Mouse (Mus musculus) embryo, embryonic 11 days (tissue): ENCODE measurements around the gene Chrm3.
A peak's percentile ranks its signal among the peaks of the same experiment; 100 is the strongest.

ENCODE experiments used
- DNase-seq: peaks from one replicate; pipeline ENCODE4 v3.0.0-alpha.2; 2015

Gene Chrm3

GRCm38 (mm10) chr13:10235391-10236169 lies 125.1 kb downstream of the Chrm3 start:
- no peak for DNase-seq

- no peak for DNase-seq
These were observed 140.2 kb downstream of the Chrm3 start for GRCm38 (mm10) chr13:10220403-10220802.

- no peak for DNase-seq
These were observed 148.5 kb downstream of the Chrm3 start for GRCm38 (mm10) chr13:10212112-10212511.

- DNase-seq, result no peak
These were observed 150.0 kb downstream of the Chrm3 start for GRCm38 (mm10) chr13:10210522-10211244.

GRCm38 (mm10) chr13:10199206-10199956 lies 161.3 kb downstream of the Chrm3 start:
- DNase-seq, result no peak

GRCm38 (mm10) chr13:10189829-10190228 lies 170.8 kb downstream of the Chrm3 start:
- no peak for DNase-seq

GRCm38 (mm10) chr13:10187926-10188325 lies 172.7 kb downstream of the Chrm3 start:
- DNase-seq, result no peak

GRCm38 (mm10) chr13:10183837-10184236 lies 176.8 kb downstream of the Chrm3 start:
- no peak for DNase-seq

- no peak for DNase-seq
These were observed 177.9 kb downstream of the Chrm3 start for GRCm38 (mm10) chr13:10182756-10183155.

- DNase-seq, result no peak
These were observed 190.1 kb downstream of the Chrm3 start for GRCm38 (mm10) chr13:10170529-10170928.

GRCm38 (mm10) chr13:10163354-10163753 lies 197.3 kb downstream of the Chrm3 start:
- DNase-seq, result no peak

- DNase-seq, result no peak
These were observed 203.2 kb downstream of the Chrm3 start for GRCm38 (mm10) chr13:10157496-10157895.

GRCm38 (mm10) chr13:10140573-10140972 lies 220.1 kb downstream of the Chrm3 start:
- DNase-seq, result no peak

- DNase-seq, result no peak
These were observed 221.8 kb downstream of the Chrm3 start for GRCm38 (mm10) chr13:10138878-10139277.

GRCm38 (mm10) chr13:10131064-10131463 lies 229.6 kb downstream of the Chrm3 start:
- peak; percentile 63 for DNase-seq

GRCm38 (mm10) chr13:10112211-10112610 lies 248.4 kb downstream of the Chrm3 start:
- DNase-seq, result no peak

- DNase-seq, result no peak
These were observed 251.1 kb downstream of the Chrm3 start for GRCm38 (mm10) chr13:10109542-10109941.

- DNase-seq, result no peak
These were observed 253.3 kb downstream of the Chrm3 start for GRCm38 (mm10) chr13:10107331-10107730.

- DNase-seq, result no peak
These were observed 269.9 kb downstream of the Chrm3 start for GRCm38 (mm10) chr13:10090778-10091177.

- DNase-seq, result no peak
These were observed 274.3 kb downstream of the Chrm3 start for GRCm38 (mm10) chr13:10086336-10086735.

- DNase-seq, result no peak
These were observed 278.7 kb downstream of the Chrm3 start for GRCm38 (mm10) chr13:10081896-10082426.

- DNase-seq, result peak; percentile 54
These were observed 289.5 kb downstream of the Chrm3 start for GRCm38 (mm10) chr13:10071165-10071564.

- DNase-seq, result no peak
These were observed 291.6 kb downstream of the Chrm3 start for GRCm38 (mm10) chr13:10068927-10069580.
